Mouse (Mus musculus): ENCODE results near the gene Ikbke.

GRCm38 (mm10) chr1:131275577-131275976, 3.8 kb downstream of the Ikbke start:
- TF ChIP-seq CTCF (IDR thresholded peaks at IDR 0.05; ENCODE audit: extremely low read depth, insufficient read depth, insufficient read length, insufficient replicate concordance) (no peak), POLR2A (IDR thresholded peaks at IDR 0.05; ENCODE audit: low read depth, low read length) (no peak)
